Mouse (Mus musculus): ENCODE data around the gene Ube2v1. TPM values are rescaled to one million over a fixed set of nuclear protein-coding genes. Genes with fewer than 3 reads are reported as not detected.
A peak's percentile ranks its signal among the peaks of the same experiment; 100 is the strongest.

Gene Ube2v1
- polyA plus RNA-seq, 1 experiment from 2014 or later = 175 TPM

DNA sequence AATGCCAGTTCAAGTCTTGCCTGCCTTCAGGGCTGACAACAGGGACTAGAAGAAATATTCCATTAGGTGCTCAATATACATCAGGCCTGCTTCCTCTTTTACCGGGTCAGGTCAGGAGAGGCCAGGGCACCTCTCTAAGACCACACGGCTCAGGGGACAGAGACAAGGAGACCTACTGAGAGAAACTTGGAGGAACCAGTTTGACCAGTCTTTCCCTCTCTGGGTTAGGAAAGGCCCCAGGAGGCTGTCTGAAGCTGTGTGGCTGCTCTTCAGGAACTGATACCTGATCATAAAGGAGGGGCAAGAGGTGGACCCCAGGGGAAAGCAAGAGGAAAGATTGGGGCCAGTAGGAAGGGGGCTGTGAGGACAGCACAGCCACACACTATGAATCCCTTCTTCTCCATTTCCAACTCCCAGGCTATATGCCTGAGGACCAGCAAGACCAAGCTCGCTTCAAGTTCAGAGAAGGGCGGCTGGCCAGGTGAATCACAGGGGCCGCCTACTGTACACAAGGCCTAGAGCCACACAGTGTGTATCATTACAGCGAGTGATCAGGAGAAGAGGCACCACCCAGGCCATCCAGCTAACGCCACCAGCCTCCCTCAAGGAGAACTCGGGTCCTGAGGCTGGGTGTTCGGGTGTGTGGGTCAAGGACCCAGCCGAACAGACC, 27.4 kb upstream of the Ube2v1 start:
- Histone ChIP-seq H3K9me3 (ENCODE audit: control insufficient read depth, low read length) (no peaks in the 10 kb centered on the region), H3K4me2 (ENCODE audit: low read length) (peak overlapping the region; percentile 99), H3K27me3 (ENCODE audit: control insufficient read depth, insufficient read depth, low read length) (no peaks in the 10 kb centered on the region), H3K4me3 (ENCODE audit: control insufficient read depth in 1 of 2, insufficient read depth in 1 of 2, low read depth in 1 of 2, low read length in 2 of 2) (peak overlapping the region in 1 of 2 experiments; percentile 68; a peak in 2 of 4 replicates), H3K9ac (ENCODE audit: low read length) (peak overlapping the region; percentile 22), H3K36me3 (ENCODE audit: control insufficient read depth, insufficient read depth, low read length) (peaks cover 12% of the 10 kb centered on the region), H3K4me1 (ENCODE audit: control insufficient read depth in 2 of 2, insufficient read depth in 2 of 2, low read length in 2 of 2) (peaks cover 22 to 34% of the 10 kb centered on the region in 2 experiments), H3K27ac (replicated peaks in 1 of 2; ENCODE audit: control insufficient read depth in 1 of 2, insufficient read depth in 1 of 2, low read depth in 2 of 2, low read length in 2 of 2) (0 out of 4 replicates have a peak overlapping the region, but pooled peaks of 1 of the 2 experiments have one; percentile 46)
- WGBS = 76% methylated on average over 10 of the region's 10 CpGs
- no peak for ATAC-seq (ENCODE audit: insufficient number of reproducible peaks, insufficient read depth, low FRiP score, low read depth)

DNA sequence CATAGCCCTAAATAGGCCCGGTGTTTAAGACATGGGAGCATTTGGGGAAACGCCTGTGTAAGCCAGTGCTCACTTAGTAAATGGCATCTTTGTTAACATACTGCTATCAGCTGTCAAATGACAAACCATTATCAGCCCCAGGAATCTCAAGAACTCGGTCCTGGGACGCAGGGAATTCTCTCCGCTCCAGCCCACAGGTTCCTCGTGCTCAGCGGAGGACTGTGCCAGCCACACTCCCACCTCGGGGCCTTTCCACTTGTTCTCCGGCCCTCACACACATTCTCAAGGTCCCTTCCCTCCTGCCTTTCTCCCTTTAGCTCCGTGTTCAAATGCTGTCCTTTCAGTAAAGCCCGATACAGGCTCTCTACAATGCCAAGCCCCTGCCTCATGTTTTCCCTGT, 26.8 kb upstream of the Ube2v1 start:
- H3K4me3 ChIP-seq (ENCODE audit: control insufficient read depth in 1 of 2, insufficient read depth in 1 of 2, low read depth in 1 of 2, low read length in 2 of 2) = no peak overlapping the region
- peaks cover 22 to 34% of the 10 kb centered on the region in 2 experiments for H3K4me1 ChIP-seq (ENCODE audit: control insufficient read depth in 2 of 2, insufficient read depth in 2 of 2, low read length in 2 of 2)
- WGBS = 43% methylated on average over 11 of the region's 11 CpGs
- ATAC-seq (ENCODE audit: insufficient number of reproducible peaks, insufficient read depth, low FRiP score, low read depth) = no peak
- H3K9me3 ChIP-seq (ENCODE audit: control insufficient read depth, low read length) = no peaks in the 10 kb centered on the region
- H3K27ac ChIP-seq (replicated peaks in 1 of 2; ENCODE audit: control insufficient read depth in 1 of 2, insufficient read depth in 1 of 2, low read depth in 2 of 2, low read length in 2 of 2) = no peak overlapping the region
- no peaks in the 10 kb centered on the region for H3K27me3 ChIP-seq (ENCODE audit: control insufficient read depth, insufficient read depth, low read length)
- peaks cover 18% of the 10 kb centered on the region for H3K36me3 ChIP-seq (ENCODE audit: control insufficient read depth, insufficient read depth, low read length)
- peak overlapping the region; percentile 22 for H3K9ac ChIP-seq (ENCODE audit: low read length)
- H3K4me2 ChIP-seq (ENCODE audit: low read length) = peak overlapping the region; percentile 99; the same call in 1 of the 2 replicates

DNA sequence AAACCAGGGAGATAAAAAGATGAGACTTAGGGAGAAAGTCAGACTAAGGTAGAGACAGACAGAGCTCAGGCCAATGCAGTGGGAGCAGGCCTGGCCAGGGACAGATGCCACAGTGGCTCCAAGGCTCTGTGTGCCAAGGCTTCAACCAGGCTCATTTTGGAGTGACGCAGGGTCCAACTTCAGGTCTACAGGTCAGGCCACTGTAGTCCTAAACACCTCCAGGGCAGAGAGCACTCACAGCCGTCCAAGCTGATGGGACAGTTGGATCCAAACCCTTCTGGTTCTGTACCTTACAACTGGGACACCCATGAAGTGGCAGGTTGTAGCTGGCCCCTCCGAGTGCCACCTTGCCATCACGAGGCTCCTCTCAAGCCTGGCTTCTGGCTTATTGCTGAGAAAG, 26.1 kb upstream of the Ube2v1 start:
- no peaks in the 10 kb centered on the region for H3K27me3 ChIP-seq (ENCODE audit: control insufficient read depth, insufficient read depth, low read length)
- no peak for ATAC-seq (ENCODE audit: insufficient number of reproducible peaks, insufficient read depth, low FRiP score, low read depth)
- no peaks in the 10 kb centered on the region for H3K9me3 ChIP-seq (ENCODE audit: control insufficient read depth, low read length)
- H3K4me2 ChIP-seq (ENCODE audit: low read length) = no peak overlapping the region
- H3K4me3 ChIP-seq (ENCODE audit: control insufficient read depth in 1 of 2, insufficient read depth in 1 of 2, low read depth in 1 of 2, low read length in 2 of 2) = no peak overlapping the region
- peaks cover 22 to 34% of the 10 kb centered on the region in 2 experiments for H3K4me1 ChIP-seq (ENCODE audit: control insufficient read depth in 2 of 2, insufficient read depth in 2 of 2, low read length in 2 of 2)
- peaks cover 24% of the 10 kb centered on the region for H3K36me3 ChIP-seq (ENCODE audit: control insufficient read depth, insufficient read depth, low read length)
- 88% methylated on average over 4 of the region's 4 CpGs for WGBS
- no peak overlapping the region for H3K9ac ChIP-seq (ENCODE audit: low read length)
- no peak overlapping the region for H3K27ac ChIP-seq (replicated peaks in 1 of 2; ENCODE audit: control insufficient read depth in 1 of 2, insufficient read depth in 1 of 2, low read depth in 2 of 2, low read length in 2 of 2)

DNA sequence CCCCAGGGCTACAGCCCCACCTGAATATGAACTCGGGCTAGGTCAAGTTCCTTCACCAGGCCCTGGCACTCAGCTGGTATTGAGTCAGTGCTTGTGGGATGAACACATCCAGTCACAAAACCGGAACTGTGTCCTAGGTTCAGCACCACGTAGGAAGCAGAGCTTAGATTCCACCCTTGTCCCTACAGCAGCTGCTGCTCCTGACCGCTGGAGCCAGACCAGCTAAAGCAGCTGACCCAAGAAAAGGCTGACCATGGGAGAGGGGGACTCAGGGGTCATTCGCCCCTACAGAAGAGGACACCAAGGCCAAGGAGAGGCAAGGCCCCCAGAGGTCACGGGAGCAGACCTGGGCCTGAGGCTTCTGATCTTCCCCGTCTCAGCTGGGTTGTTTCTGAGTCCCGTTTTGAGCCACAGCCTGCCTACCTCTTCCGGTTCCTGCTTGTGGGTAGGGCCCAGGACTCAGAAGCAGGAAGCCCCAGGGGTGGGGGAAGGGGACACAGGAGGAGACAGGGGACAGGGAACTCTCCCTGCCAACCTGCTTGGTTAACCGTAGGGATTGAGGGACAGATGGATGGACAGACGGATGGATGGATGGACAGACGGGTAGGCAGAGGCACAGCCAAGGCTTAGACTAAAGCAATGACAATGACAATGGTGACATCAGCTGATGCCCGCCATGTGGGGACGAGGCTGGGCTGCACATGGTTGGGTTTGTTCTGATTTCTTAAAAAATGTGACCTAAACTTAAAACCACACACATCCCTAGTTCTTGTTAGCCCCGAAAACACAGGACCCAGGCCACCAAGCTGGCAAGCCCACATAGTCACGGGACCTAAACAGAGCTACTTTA, 25.0 kb upstream of the Ube2v1 start:
- Histone ChIP-seq H3K4me1 (ENCODE audit: control insufficient read depth in 2 of 2, insufficient read depth in 2 of 2, low read length in 2 of 2) (peaks cover 22 to 28% of the 10 kb centered on the region in 2 experiments), H3K9me3 (ENCODE audit: control insufficient read depth, low read length) (no peaks in the 10 kb centered on the region), H3K9ac (ENCODE audit: low read length) (no peak overlapping the region), H3K4me3 (ENCODE audit: control insufficient read depth in 1 of 2, insufficient read depth in 1 of 2, low read depth in 1 of 2, low read length in 2 of 2) (no peak overlapping the region), H3K27ac (replicated peaks in 1 of 2; ENCODE audit: control insufficient read depth in 1 of 2, insufficient read depth in 1 of 2, low read depth in 2 of 2, low read length in 2 of 2) (no peak overlapping the region), H3K4me2 (ENCODE audit: low read length) (0 out of 2 replicates have a peak overlapping the region, but pooled peaks have one; percentile 1), H3K36me3 (ENCODE audit: control insufficient read depth, insufficient read depth, low read length) (peaks cover 33% of the 10 kb centered on the region), H3K27me3 (ENCODE audit: control insufficient read depth, insufficient read depth, low read length) (no peaks in the 10 kb centered on the region)
- no peak for ATAC-seq (ENCODE audit: insufficient number of reproducible peaks, insufficient read depth, low FRiP score, low read depth)
- WGBS = 80% methylated on average over 16 of the region's 16 CpGs

DNA sequence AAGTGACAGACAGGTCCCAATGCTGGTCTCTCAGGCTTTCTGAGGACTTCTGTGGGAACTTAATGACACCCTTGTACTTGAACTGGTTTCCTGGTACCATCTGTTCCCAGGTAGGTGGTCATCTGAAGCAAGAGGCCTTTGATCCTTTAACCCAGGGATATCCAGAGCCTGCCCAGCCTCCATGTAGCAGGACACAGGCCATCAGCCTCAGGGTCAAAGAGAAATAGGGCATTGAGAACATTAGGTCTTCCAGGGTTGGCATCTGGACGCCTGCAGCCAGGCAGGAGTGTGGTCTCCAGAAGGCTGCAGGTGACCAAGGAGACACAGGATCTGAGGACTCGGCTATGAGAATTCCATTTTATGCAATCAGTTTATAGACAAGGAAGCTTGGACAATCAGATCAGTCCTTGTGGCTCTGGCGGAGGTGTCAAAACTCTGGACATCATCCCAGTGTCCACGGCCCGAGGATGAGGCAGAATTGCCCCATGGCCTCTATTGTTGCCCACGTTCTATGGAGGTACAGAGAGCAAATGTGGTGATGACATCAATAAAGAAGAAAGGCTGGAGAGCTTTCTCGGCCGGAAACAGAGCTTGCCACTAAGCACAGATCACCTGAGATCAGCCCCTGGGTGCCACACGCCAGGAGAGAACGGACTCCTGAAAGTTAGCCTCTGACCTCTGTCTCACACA, 23.2 kb upstream of the Ube2v1 start:
- peaks cover 15 to 18% of the 10 kb centered on the region in 2 experiments for H3K4me1 ChIP-seq (ENCODE audit: control insufficient read depth in 2 of 2, insufficient read depth in 2 of 2, low read length in 2 of 2)
- 81% methylated on average over 9 of the region's 10 CpGs for WGBS
- no peak overlapping the region for H3K9ac ChIP-seq (ENCODE audit: low read length)
- no peak overlapping the region for H3K27ac ChIP-seq (replicated peaks in 1 of 2; ENCODE audit: control insufficient read depth in 1 of 2, insufficient read depth in 1 of 2, low read depth in 2 of 2, low read length in 2 of 2)
- ATAC-seq (ENCODE audit: insufficient number of reproducible peaks, insufficient read depth, low FRiP score, low read depth) = no peak
- H3K4me2 ChIP-seq (ENCODE audit: low read length) = no peak overlapping the region
- H3K27me3 ChIP-seq (ENCODE audit: control insufficient read depth, insufficient read depth, low read length) = no peaks in the 10 kb centered on the region
- peaks cover 38% of the 10 kb centered on the region for H3K36me3 ChIP-seq (ENCODE audit: control insufficient read depth, insufficient read depth, low read length)
- H3K9me3 ChIP-seq (ENCODE audit: control insufficient read depth, low read length) = no peaks in the 10 kb centered on the region
- no peak overlapping the region for H3K4me3 ChIP-seq (ENCODE audit: control insufficient read depth in 1 of 2, insufficient read depth in 1 of 2, low read depth in 1 of 2, low read length in 2 of 2)

DNA sequence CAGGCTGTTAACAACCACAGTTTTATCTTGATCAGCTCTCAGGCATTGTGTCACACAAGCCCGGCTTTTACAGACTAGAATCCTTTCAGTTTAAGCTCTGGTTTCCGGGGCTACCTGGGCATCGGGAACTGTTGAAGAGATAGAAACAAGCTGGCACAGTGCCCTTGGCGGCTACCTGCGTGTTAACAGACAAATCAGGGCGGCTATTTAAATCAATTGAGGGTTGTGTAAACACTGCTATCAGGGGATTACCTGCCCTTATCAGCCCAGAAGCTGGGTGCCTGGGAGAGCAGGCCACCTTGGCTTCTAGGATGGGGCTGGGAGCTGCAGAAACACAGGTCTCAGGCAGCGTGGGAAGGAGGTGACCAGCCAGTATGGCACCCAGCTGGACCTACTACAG, 20.8 kb upstream of the Ube2v1 start:
- H3K27me3 ChIP-seq (ENCODE audit: control insufficient read depth, insufficient read depth, low read length) = no peaks in the 10 kb centered on the region
- H3K27ac ChIP-seq (replicated peaks in 1 of 2; ENCODE audit: control insufficient read depth in 1 of 2, insufficient read depth in 1 of 2, low read depth in 2 of 2, low read length in 2 of 2) = no peak overlapping the region
- H3K36me3 ChIP-seq (ENCODE audit: control insufficient read depth, insufficient read depth, low read length) = peaks cover 46% of the 10 kb centered on the region
- WGBS = 64% methylated on average over 7 of the region's 7 CpGs
- ATAC-seq (ENCODE audit: insufficient number of reproducible peaks, insufficient read depth, low FRiP score, low read depth) = no peak
- no peak overlapping the region for H3K4me3 ChIP-seq (ENCODE audit: control insufficient read depth in 1 of 2, insufficient read depth in 1 of 2, low read depth in 1 of 2, low read length in 2 of 2)
- H3K9me3 ChIP-seq (ENCODE audit: control insufficient read depth, low read length) = no peaks in the 10 kb centered on the region
- no peak overlapping the region for H3K9ac ChIP-seq (ENCODE audit: low read length)
- H3K4me1 ChIP-seq (ENCODE audit: control insufficient read depth in 2 of 2, insufficient read depth in 2 of 2, low read length in 2 of 2) = peaks cover 0 to 2% of the 10 kb centered on the region in 2 experiments; a peak in 1 of 4 replicates
- no peak overlapping the region for H3K4me2 ChIP-seq (ENCODE audit: low read length)

DNA sequence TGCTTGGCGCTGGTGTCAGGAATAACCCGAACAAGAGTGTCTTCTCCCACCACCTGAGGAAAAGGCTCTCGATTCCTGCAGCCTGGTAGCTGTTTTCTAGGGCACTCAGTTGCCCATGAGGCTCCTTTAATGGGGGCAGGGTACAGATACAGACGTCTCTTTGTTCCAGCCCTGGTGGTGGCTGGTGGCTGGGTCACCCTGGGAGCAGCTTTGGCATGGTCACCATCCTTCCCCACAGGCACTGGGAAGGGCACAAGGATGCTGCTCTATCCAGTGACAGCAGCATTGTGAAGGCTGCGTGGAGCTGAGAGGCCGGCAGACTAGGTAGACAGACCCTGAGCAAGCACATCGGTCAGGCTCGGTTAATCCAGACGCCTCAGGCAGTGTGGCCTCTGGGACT, 19.7 kb upstream of the Ube2v1 start:
- Histone ChIP-seq H3K4me1 (ENCODE audit: control insufficient read depth in 2 of 2, insufficient read depth in 2 of 2, low read length in 2 of 2) (no peaks in the 10 kb centered on the region), H3K4me3 (ENCODE audit: control insufficient read depth in 1 of 2, insufficient read depth in 1 of 2, low read depth in 1 of 2, low read length in 2 of 2) (no peak overlapping the region), H3K27me3 (ENCODE audit: control insufficient read depth, insufficient read depth, low read length) (no peaks in the 10 kb centered on the region), H3K9ac (ENCODE audit: low read length) (no peak overlapping the region), H3K27ac (replicated peaks in 1 of 2; ENCODE audit: control insufficient read depth in 1 of 2, insufficient read depth in 1 of 2, low read depth in 2 of 2, low read length in 2 of 2) (no peak overlapping the region), H3K36me3 (ENCODE audit: control insufficient read depth, insufficient read depth, low read length) (peaks cover 49% of the 10 kb centered on the region), H3K9me3 (ENCODE audit: control insufficient read depth, low read length) (no peaks in the 10 kb centered on the region), H3K4me2 (ENCODE audit: low read length) (no peak overlapping the region)
- ATAC-seq (ENCODE audit: insufficient number of reproducible peaks, insufficient read depth, low FRiP score, low read depth) = no peak
- WGBS = 88% methylated on average over 9 of the region's 9 CpGs
